Mouse (Mus musculus) liver, embryonic 14.5 days (tissue): ENCODE measurements at regions not wholly inside any gene's neighbourhood (a gene's known extent, or its start where the extent isn't known, plus 50 kb on each side); places are given as distances from the start of the nearest gene placed in this dataset.

Source experiments
- CTCF ChIP-seq: IDR thresholded peaks from 2 replicates; pipeline ENCODE4 v1.5.1; 2016; ENCODE audit warnings: antibody characterized with exemption, low read depth, control low read depth
- EP300 ChIP-seq: IDR thresholded peaks from 2 replicates; pipeline ENCODE4 v1.6.1; 2016; ENCODE audit warnings: antibody characterized with exemption, low read depth

GRCm38 (mm10) chr12:29236496-29236895 lies 291.7 kb upstream of the Myt1l start:
- no peak for TF ChIP-seq CTCF
- no peak for TF ChIP-seq EP300
